Mouse (Mus musculus): ENCODE results near the gene Megf11.

The Megf11 gene

GRCm38 (mm10) chr9:64385511-64386465, at the start of gene Megf11:
Gene Megf11, plus strand, starts transcription at chr9:64385626.
- DNase-seq (ENCODE audit: low spot score in 2 of 2): peak; percentile 24 to 39

GRCm38 (mm10) chr9:64335825-64336224, 49.6 kb upstream of the Megf11 start:
- DNase-seq (ENCODE audit: low spot score in 2 of 2): no peak

- DNase-seq (ENCODE audit: low spot score in 2 of 2): peak in 1 of 2 experiments; percentile 10
Measured at GRCm38 (mm10) chr9:64339361-64339760, 46.1 kb upstream of the Megf11 start.

GRCm38 (mm10) chr9:64340351-64341253, 44.8 kb upstream of the Megf11 start:
- peak; percentile 68 to 72 for DNase-seq (ENCODE audit: low spot score in 2 of 2)

GRCm38 (mm10) chr9:64341254-64341566, 44.2 kb upstream of the Megf11 start, which contains the start of gene Dis3l:
Gene Dis3l, minus strand, starts transcription at chr9:64341288.
- no peak for DNase-seq (ENCODE audit: low spot score in 2 of 2)

- no peak for DNase-seq (ENCODE audit: low spot score in 2 of 2)
Measured at GRCm38 (mm10) chr9:64341671-64342070, 43.8 kb upstream of the Megf11 start.

GRCm38 (mm10) chr9:64343656-64344055, 41.8 kb upstream of the Megf11 start:
- no peak for DNase-seq (ENCODE audit: low spot score in 2 of 2)

- DNase-seq (ENCODE audit: low spot score in 2 of 2): no peak
Measured at GRCm38 (mm10) chr9:64345931-64346330, 39.5 kb upstream of the Megf11 start.

- DNase-seq (ENCODE audit: low spot score in 2 of 2): no peak
Measured at GRCm38 (mm10) chr9:64347377-64347776, 38.0 kb upstream of the Megf11 start.

- no peak for DNase-seq (ENCODE audit: low spot score in 2 of 2)
Measured at GRCm38 (mm10) chr9:64349490-64349889, 35.9 kb upstream of the Megf11 start.

GRCm38 (mm10) chr9:64351191-64351590, 34.2 kb upstream of the Megf11 start:
- DNase-seq (ENCODE audit: low spot score in 2 of 2): no peak

- DNase-seq (ENCODE audit: low spot score in 2 of 2): peak; percentile 30 to 40
Measured at GRCm38 (mm10) chr9:64355627-64356026, 29.8 kb upstream of the Megf11 start.

GRCm38 (mm10) chr9:64361231-64361950, 24.0 kb upstream of the Megf11 start:
- DNase-seq (ENCODE audit: low spot score in 2 of 2): no peak

GRCm38 (mm10) chr9:64369871-64370270, 15.6 kb upstream of the Megf11 start:
- no peak for DNase-seq (ENCODE audit: low spot score in 2 of 2)

GRCm38 (mm10) chr9:64371305-64371819, 14.1 kb upstream of the Megf11 start:
- DNase-seq (ENCODE audit: low spot score in 2 of 2): no peak

GRCm38 (mm10) chr9:64376380-64376779, 9.0 kb upstream of the Megf11 start:
- DNase-seq (ENCODE audit: low spot score in 2 of 2): no peak

GRCm38 (mm10) chr9:64383021-64383788, 2.2 kb upstream of the Megf11 start:
- no peak for DNase-seq (ENCODE audit: low spot score in 2 of 2)

- DNase-seq (ENCODE audit: low spot score in 2 of 2): peak; percentile 47 to 52
Measured at GRCm38 (mm10) chr9:64386466-64387211, 1.2 kb downstream of the Megf11 start.

- DNase-seq (ENCODE audit: low spot score in 2 of 2): no peak
Measured at GRCm38 (mm10) chr9:64389576-64390292, 4.3 kb downstream of the Megf11 start.
